Mouse (Mus musculus) lung, postnatal 4 days (tissue): ENCODE data around the gene Jak3.

ENCODE experiments used
- DNase-seq, 2 experiments: peaks; one replicate each; pipeline ENCODE4 v3.0.0; 2021

The Jak3 gene

GRCm38 (mm10) chr8:71665331-71666130 lies 10.6 kb upstream of the Jak3 start:
- peak; percentile 77 to 80 for DNase-seq

- no peak for DNase-seq
Measured at GRCm38 (mm10) chr8:71666855-71667254, 9.2 kb upstream of the Jak3 start.

DNA sequence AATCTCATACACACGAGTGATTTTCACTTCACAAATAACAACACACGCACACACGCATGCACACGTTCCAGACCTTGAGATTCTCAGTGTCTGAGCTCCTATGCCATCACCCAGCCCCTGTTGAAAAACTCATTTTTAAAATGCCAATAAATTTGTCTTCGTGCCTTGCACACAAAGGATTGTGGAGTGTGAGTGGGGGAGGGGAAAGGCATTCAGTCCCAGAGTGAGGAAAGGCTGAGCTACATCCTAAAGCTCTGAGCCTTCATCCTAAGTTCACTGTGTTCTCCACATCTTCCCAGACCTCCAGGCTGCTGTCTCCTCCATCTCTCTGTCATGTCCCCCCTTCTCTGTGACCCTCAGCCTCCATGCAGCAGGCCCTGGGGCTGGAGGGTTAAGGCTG lies 8.8 kb upstream of the Jak3 start:
- DNase-seq, result no peak

DNA sequence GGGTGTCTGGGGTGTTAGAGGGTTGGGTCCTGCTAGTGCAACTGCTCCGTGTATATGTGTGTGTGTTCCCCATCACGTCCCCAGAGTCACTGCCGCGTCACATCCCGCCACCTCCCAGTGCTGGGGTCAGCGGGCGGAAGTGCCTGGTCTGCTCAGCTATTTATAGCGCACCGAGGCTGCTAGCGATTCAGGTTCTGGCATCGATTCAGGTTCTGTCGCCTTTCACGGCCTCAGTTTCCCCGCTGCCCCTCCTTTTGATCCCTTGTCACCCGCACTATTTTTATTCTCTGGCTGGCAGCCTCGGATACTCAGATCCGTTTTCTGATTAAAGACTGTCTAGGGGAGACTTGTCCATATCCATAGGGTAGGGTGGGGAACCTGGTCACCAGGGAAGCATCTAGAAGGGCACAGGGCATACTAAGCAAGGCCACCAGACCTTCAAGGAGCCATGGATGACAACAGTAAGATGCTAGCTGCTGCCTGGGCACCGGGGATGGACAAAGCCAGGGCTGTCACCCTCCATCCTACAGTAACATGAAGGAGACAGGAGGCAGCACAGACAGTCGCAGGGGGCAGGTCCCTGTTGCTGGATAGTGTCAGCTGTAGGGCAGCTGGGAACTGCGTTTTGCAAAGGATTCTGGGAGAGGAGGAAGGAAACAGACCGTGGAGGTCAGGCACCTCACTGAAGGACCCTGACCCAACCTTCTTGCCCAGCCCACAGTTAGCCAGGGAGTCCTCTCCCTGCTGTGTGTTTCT lies 7.7 kb upstream of the Jak3 start:
- DNase-seq, result peak; percentile 55 to 61

DNA sequence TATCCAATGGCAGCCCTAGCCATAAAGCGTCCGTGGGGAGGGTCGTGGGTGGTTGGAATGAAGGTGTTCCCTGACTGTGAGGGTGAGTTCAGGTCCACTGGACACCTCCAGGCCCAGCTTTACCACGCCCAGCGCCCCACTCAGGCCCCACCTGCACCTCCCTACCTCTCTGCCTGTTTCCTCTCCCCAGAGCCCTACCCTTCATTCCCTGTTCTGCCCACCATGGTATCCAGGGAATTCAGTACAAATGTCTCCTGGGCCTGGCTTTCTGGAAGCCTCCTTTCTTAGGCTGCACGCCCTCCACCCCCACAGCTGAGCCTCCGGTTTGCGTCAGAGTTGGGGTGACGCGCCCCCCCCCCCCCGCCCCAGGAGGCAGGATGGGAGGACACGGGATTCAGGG lies 5.9 kb upstream of the Jak3 start:
- no peak for DNase-seq

- DNase-seq, result no peak
Measured at GRCm38 (mm10) chr8:71670621-71671548, 5.2 kb upstream of the Jak3 start.

GRCm38 (mm10) chr8:71671549-71671965 lies 4.5 kb upstream of the Jak3 start, which contains the start of gene Unc13a:
Unc13a (minus strand) TSS chr8:71671757.
- peak; percentile 90 to 93 for DNase-seq

DNA sequence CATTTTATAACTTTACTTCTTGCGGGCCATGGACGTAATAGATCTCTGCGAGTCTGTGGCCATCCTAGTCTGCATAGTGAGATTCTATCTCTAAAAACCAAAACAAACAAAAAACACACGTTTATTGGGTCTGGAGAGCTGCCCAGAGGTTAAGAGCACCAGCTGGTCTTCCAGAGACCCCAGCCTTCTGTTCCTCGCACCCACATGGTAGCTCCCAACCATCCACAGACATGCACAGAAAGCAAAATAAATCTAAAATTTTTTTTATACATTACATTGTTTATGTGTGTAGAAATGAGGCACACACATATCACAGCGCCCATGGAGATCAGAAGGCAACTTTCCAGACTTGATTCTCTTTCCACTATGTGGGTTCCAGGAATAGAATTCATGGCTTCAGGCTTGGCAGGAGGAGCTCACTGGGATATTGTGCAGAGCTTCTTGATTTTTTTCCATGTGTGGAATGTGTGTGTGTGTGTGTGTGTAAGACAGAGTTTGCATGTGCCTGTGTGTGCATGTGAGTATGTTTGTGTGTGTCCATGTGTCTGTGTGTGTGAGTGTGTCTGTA lies 3.8 kb upstream of the Jak3 start:
- DNase-seq, result no peak

GRCm38 (mm10) chr8:71674071-71674470 lies 2.0 kb upstream of the Jak3 start:
- DNase-seq, result no peak

GRCm38 (mm10) chr8:71675456-71676019 lies 558 bp upstream of the Jak3 start:
- no peak for DNase-seq

DNA sequence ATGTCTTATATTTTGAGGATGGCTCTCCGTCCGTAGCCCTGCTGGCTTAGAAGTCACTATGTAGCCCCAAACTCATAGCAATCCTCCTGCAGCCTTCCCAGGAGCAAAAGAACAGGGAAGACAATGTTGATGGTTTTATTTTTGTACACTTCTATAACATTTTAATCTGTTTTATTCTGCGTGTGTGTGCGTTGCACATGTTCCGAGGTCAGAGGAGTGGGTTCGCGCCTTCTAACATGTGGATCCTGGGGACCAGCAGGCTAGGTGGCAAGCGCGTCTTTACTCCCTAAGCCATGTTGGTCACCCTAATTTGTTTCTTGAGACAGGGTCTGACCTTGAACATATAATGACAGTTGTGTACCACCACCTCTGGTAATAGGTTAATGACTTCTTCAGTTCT lies 707 bp downstream of the Jak3 start:
- DNase-seq, result no peak

GRCm38 (mm10) chr8:71677555-71677954 lies 1.5 kb downstream of the Jak3 start:
- peak; percentile 49 to 59 for DNase-seq

GRCm38 (mm10) chr8:71678216-71678615 lies 2.1 kb downstream of the Jak3 start:
- DNase-seq, result no peak

DNA sequence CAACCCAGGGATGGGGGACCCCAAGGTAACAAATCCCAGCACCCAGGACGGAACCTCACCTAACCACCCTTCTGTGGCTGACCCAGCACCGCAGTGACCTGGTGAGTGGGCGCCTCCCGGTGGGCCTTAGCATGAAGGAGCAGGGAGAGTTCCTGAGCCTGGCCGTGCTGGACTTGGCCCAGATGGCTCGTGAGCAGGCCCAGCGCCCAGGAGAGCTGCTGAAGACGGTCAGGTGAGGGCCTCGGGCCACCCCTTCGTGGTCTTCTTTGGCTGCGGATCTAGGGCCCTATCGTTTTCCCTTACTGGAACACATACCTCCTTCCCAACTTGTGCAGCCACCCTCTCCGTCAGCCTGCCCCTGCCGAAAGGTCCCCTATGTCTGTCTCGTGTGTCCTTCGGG lies 3.0 kb downstream of the Jak3 start:
- peak in 1 of 2 experiments; percentile 24 for DNase-seq

- DNase-seq, result peak in 1 of 2 experiments; percentile 55
Measured at GRCm38 (mm10) chr8:71679550-71680168, 3.6 kb downstream of the Jak3 start.

DNA sequence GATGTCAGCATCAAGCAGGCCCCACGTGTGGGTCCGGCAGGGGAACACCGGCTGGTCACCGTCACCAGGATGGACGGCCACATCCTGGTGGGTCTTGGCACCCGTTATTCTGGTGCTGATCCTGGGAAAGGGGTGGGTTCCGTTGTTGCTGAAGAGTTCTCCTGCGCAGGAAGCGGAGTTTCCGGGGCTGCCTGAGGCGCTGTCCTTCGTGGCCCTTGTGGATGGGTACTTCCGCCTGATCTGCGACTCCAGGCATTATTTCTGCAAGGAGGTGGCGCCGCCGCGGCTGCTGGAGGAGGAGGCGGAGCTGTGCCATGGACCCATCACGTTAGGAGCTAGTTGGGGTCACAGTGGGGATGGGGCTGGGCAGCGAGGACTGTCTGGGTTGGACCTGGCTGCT lies 4.4 kb downstream of the Jak3 start:
- peak in 1 of 2 experiments; percentile 56 for DNase-seq

DNA sequence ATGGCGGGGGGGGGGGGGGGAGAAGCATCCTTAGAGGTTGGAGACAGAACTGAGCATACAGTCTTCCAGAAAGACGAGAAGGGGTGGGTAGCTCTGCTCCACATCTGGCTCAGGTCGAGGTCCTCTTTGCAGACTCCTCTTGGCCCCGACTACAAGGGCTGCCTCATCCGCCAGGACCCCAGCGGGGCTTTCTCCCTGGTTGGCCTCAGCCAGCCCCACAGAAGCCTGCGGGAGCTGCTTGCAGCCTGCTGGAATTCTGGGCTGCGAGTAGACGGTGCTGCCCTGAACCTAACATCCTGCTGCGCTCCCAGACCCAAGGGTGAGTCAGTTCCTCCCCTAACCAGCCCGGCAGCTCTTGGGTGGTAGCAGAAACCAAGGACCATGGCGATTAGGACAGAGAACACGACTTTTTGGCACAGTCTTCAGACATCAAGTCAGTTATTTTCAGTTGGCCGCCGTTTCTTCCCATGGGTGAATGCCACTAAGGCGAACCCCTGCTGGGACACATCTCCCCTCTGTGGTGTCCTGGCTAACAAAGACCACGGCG lies 5.3 kb downstream of the Jak3 start:
- peak in 1 of 2 experiments; percentile 24 for DNase-seq

DNA sequence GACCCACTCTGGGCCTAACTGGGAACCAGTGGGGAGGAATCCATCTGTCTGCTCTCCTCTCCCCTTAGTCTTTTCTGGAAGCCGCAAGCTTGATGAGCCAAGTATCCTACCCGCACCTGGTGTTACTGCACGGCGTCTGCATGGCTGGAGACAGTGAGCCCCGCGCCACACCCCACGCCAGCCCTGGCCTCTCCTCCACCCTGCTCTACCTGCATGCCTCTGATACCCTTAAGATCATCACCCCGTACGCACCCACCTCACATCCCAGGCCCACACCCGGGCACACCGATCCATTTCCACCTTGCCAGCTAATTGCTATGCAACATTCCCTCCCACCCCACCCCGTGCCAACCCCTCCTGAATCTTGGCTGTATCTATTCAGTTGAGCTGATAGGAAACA lies 6.7 kb downstream of the Jak3 start:
- no peak for DNase-seq

GRCm38 (mm10) chr8:71684701-71685100 lies 8.6 kb downstream of the Jak3 start:
- DNase-seq, result no peak

DNA sequence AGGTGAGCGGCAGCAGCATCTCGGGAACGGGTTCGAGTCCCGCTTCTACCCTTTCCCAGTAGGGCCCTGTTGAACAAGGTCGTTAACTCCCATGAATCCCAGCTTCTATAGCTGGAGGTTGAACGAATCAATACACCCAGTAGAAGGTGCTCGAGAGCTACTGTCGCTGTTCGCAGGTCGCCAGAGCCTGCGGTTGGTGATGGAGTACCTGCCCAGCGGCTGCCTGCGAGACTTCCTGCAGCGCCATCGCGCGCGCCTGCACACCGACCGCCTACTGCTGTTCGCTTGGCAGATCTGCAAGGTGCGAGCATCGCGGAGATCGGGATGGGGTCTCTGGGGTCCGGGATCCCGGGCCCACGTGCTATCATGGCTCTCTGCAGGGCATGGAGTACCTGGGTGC lies 9.5 kb downstream of the Jak3 start:
- peak in 1 of 2 experiments; percentile 28 for DNase-seq

DNA sequence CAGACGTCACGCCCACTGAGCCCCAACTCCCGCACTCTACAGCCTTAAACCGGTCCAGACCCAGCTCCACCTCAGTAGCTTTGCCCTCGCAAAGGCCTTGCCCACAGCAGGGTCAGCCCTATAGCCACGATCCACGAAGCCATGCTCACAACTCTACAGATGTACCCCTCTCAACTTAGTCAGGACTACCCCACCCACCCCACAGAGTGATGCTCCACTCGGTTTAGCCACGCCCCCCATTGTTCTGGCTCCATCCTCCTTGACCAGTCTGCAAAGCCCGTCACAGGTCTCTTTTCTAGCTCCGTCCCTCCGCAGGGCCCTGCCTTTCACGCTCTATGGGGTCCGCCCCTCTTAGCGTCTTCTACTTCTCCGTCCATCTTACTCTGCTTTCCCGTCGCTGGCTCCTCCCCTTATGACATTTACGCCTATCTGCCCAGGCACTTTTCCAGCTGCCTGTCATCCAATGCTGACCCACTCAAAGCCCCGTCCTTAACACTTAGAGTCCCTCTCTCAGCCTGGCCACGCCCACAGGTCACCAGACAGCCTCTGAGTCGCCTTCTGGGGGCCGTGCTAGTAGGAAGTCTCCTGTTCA lies 10.1 kb downstream of the Jak3 start:
- DNase-seq, result peak in 1 of 2 experiments; percentile 40
